Mouse (Mus musculus): Measurements from ENCODE around the gene Med25. TPM values are rescaled to one million over a fixed set of nuclear protein-coding genes. Genes with fewer than 3 reads are reported as not detected.

Gene Med25
- polyA plus RNA-seq (2015; fragmentation: Illumina TruSeq; extraction: RNeasy Lipid Tissue Mini Kit (QIAGEN cat#74804); ENCODE audit: insufficient read depth, low replicate concordance) = 14.6 TPM

DNA sequence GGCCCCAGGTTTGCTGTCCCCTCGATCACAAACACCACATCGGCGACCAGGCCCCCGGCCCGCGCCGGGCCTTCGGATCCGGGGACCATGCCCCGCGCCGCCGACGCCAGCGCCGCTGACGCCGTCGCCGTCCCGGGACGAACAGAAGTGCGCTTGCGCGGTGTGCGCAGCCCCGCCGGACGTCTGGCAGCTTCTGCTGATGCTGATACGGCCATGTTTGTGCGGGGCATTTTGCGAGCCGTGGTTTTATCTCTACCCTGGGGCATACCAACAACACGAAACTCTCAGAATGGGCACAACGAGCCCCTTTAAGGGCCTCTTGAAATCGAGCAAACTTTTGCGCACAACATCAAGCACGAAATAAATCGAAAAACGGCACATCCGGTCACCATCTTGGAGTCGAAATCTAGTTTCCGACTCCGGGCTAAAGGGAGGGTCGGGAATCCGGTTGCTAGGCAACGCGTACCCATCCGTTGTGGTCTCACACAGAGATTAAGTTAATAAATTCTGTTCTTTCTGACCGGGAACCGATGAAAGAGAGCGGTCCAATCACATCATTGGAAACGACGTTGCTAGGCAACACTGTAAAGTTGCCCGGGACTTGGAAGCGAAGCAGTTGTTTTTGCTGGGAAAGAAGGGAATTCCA lies at the start of gene Med25:
Gene Med25 (minus strand): TSS at position 437 of the 646 bp plus-strand sequence.

DNA sequence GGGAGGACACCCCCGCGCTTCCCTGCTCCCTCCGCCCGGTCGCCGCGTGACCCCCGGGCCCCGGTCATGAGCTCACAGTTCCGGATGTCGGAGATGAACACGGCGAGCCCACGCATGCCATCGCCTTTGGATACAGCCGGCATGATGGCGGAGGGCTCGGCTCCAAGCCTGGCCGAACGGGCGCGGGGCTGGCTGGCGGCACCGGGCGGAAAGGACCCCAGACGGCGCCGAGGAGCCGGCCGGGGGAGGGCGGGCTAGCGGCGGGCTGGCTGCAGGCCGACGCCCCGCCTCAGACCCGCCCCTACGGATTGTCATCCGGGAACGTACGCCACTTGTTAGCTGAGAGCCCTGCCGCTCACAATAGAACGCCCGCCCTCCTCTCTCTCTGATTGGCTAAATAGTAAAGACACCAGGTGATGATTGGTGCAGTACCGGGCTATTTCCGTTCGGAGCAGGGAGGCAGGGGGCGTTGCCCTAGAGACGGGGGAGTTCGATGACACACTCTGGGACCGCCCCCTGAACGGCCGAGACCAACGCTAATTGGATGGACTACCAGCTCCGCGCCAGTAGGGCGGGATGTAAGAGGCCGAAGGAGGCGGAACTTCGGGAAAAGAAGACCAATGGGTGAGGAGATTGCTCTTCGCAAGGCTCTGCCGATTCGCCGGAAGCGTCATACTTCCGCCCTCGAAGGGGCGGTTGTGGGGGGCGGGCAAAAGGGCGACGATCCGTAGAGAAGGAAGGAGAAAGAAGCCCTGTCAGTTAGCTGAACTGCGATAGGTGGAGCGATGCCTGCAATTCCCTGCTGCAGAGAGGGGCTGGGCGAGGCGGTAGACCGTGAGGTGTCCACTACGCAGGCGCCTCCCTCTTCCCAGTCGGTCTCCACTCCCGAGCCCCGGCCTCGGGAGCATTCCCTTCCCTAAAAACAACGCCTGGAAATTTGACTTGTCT lies 37.0 kb upstream of the Med25 start, which contains the start of gene Ap2a1:
Gene Ap2a1 (minus strand): TSS at position 293 of the 948 bp plus-strand sequence.

DNA sequence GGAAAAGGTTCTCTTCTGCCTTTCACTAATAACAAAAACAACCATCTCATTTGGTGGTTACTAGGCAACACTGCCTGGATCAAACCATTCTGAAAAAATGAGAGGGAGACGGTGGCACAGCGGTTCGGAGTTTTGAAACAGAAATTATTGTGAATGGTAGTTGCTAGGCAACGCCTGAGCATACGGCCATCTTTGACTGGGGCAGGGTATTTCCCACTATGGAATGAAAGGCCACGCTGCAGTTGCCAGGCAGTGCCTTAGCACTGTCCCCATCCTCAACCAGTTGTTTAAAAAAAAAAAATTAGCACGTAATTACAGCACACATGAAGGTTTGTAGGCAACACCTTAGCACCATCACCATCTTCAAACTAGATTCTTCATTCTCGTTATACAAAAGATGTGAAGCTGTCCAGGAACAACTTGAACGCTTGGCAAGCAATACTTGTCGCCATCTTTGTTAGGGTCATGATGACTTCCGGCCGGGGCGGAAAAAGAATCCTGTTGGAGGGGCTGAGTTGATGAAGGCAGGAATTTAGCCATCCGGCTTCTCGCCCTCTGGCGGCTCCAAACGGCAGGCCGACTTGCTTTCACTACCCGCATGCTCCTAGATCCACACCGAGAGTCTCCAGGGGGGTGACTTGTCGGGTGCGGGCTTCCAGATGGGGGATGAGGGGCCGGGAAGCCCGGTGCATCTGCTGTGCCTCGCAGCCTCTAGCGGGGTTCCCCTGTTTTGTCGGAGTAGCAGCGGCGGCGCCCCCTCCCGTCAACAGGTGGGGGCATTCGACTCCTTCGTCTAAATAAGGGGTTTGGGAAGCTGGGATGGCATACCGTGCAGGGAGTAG lies 3.3 kb upstream of the Med25 start, which contains the start of gene Fuz:
Gene Fuz (plus strand): TSS at position 487 of the 842 bp plus-strand sequence.

DNA sequence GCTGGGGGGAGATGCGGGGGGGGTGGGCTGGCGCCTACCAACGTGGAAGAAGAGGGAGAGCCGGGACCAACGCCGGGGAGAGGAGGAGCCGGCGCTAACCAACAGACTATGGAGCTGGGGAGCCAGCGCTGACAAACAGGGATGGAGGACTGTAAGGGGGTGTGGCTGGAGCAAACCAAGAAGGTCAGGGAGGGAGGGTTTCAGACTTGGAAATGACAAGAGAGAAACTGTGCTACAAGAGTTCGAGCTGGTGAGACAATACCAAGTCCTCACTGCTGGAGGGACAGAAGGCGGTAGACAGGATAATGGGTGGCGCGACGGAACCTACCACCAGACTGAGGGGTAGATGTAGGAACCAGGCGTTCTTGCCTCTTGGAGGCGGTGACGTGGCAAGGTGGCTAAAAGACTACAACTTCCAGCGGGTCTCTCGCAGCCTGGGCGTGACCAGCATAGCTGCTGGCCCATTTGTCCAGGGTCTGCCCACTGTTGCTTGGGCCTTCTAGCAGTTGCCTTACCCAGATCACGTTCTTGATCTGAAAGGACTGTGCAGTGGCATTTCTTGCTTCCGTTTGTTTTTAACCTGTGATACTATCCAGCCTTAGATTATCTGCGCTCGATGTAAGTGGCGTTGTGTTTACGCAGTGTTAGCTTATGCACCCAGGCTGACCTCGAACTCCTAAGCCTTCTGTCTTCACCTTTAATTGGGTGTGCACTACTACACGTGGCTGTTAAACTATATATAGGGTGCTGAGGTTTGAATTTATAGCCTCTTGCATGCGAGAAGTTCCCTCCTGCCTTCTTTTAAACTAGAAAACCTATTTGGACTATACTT lies 22.6 kb downstream of the Med25 start, which contains the start of gene Ptov1:
Gene Ptov1 (minus strand): TSS at position 92 of the 832 bp plus-strand sequence.

DNA sequence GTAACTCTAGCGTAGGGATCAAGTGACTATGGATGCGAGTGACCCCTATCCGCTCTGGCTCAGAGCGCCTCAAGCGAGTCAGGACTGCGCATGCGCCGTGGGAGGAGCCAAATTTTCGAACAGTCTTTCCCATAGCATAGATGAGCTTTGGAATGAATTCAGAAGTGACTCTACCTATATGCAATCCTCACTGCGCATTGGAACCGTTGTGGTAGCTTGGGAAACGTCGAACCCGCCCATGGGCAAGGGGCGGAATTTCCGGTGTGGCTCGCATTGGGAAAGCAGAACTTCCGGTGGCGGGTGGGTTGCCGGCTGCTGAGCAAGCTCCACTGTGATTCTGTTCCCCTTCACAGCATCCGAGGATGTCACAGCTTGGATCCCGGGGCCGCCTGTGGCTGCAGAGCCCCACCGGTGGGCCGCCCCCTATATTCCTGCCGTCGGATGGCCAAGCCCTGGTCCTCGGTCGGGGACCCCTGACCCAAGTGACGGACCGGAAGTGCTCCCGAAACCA lies 35.4 kb downstream of the Med25 start, which contains the start of gene Pnkp:
Gene Pnkp (plus strand): TSS at position 98 of the 511 bp plus-strand sequence.

DNA sequence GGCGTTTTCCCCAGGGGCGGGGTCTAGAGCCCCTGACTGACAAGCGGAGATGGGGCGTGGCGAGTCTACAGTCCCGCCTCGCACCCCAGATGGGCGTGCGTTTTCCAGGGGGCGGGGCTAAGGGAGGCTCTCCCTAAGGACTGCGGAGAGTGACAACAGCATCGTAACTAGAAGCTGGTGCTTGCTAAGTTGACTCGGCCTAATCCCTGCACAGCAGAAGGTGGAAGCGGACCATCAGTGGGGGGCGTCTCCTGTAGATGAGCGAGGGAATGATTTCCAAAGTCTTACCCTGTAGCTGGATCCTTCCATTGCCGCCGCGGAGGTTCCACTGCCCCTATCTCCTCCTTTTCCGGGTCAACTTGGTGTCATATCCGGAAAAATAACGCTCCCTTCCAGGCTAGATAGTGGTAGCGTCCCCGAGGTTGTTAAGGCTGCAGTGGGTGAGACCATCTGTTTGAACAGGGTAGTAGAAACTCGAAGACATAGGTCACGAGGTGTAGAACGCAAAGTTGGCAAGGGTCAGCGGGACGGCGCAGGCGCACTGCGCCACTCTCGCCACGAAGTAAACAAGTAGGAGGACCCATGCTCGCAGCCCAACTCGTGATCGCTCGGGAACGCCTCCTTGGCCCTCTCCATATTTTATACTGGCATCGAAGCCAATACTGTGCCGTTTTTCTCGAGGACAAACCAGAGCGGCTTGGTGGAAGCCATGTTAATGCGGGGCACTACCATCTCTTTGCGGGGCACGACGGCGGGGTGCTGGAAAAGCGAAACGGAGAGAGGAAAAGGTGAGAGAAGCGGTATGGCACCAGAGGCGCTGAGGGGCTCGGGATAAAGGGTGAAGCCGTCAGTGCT lies 43.7 kb downstream of the Med25 start, which contains the start of the genes Akt1s1 and Tbc1d17:
Gene Akt1s1 (plus strand): TSS at position 431 of the 855 bp plus-strand sequence.
Gene Tbc1d17 (minus strand): TSS at position 519 of the 855 bp plus-strand sequence.

Other genes starting within 250 kb of the Med25 start
- not detected for gene Myh14, start 221.9 kb downstream of the Med25 start, polyA plus RNA-seq (2015; fragmentation: Illumina TruSeq; extraction: RNeasy Lipid Tissue Mini Kit (QIAGEN cat#74804); ENCODE audit: insufficient read depth, low replicate concordance)
- not detected for gene Izumo2, start 184.0 kb downstream of the Med25 start, polyA plus RNA-seq (2015; fragmentation: Illumina TruSeq; extraction: RNeasy Lipid Tissue Mini Kit (QIAGEN cat#74804); ENCODE audit: insufficient read depth, low replicate concordance)
- 43.6 TPM for gene Vrk3, start 144.3 kb downstream of the Med25 start, polyA plus RNA-seq (2015; fragmentation: Illumina TruSeq; extraction: RNeasy Lipid Tissue Mini Kit (QIAGEN cat#74804); ENCODE audit: insufficient read depth, low replicate concordance)
- gene Zfp473, start 141.7 kb downstream of the Med25 start, polyA plus RNA-seq (2015; fragmentation: Illumina TruSeq; extraction: RNeasy Lipid Tissue Mini Kit (QIAGEN cat#74804); ENCODE audit: insufficient read depth, low replicate concordance) = 1.3 TPM
- gene Nup62, start 76.6 kb downstream of the Med25 start, polyA plus RNA-seq (2015; fragmentation: Illumina TruSeq; extraction: RNeasy Lipid Tissue Mini Kit (QIAGEN cat#74804); ENCODE audit: insufficient read depth, low replicate concordance) = 19.2 TPM
- 71.8 TPM for gene Il4i1, start 76.3 kb downstream of the Med25 start, polyA plus RNA-seq (2015; fragmentation: Illumina TruSeq; extraction: RNeasy Lipid Tissue Mini Kit (QIAGEN cat#74804); ENCODE audit: insufficient read depth, low replicate concordance)
- 10.8 TPM for gene Atf5, start 76.1 kb downstream of the Med25 start, polyA plus RNA-seq (2015; fragmentation: Illumina TruSeq; extraction: RNeasy Lipid Tissue Mini Kit (QIAGEN cat#74804); ENCODE audit: insufficient read depth, low replicate concordance)
- 9.0 TPM for gene Akt1s1, start 43.7 kb downstream of the Med25 start, polyA plus RNA-seq (2015; fragmentation: Illumina TruSeq; extraction: RNeasy Lipid Tissue Mini Kit (QIAGEN cat#74804); ENCODE audit: insufficient read depth, low replicate concordance)
- gene Tbc1d17, start 43.6 kb downstream of the Med25 start, polyA plus RNA-seq (2015; fragmentation: Illumina TruSeq; extraction: RNeasy Lipid Tissue Mini Kit (QIAGEN cat#74804); ENCODE audit: insufficient read depth, low replicate concordance) = 21.1 TPM
- gene Pnkp, start 35.6 kb downstream of the Med25 start, polyA plus RNA-seq (2015; fragmentation: Illumina TruSeq; extraction: RNeasy Lipid Tissue Mini Kit (QIAGEN cat#74804); ENCODE audit: insufficient read depth, low replicate concordance) = 22.1 TPM
- 4.1 TPM for gene Ptov1, start 22.9 kb downstream of the Med25 start, polyA plus RNA-seq (2015; fragmentation: Illumina TruSeq; extraction: RNeasy Lipid Tissue Mini Kit (QIAGEN cat#74804); ENCODE audit: insufficient read depth, low replicate concordance)
- 24.7 TPM for gene Fuz, start 3.4 kb upstream of the Med25 start, polyA plus RNA-seq (2015; fragmentation: Illumina TruSeq; extraction: RNeasy Lipid Tissue Mini Kit (QIAGEN cat#74804); ENCODE audit: insufficient read depth, low replicate concordance)
- 41.2 TPM for gene Ap2a1, start 36.8 kb upstream of the Med25 start, polyA plus RNA-seq (2015; fragmentation: Illumina TruSeq; extraction: RNeasy Lipid Tissue Mini Kit (QIAGEN cat#74804); ENCODE audit: insufficient read depth, low replicate concordance)
- gene Tsks, start 50.5 kb upstream of the Med25 start, polyA plus RNA-seq (2015; fragmentation: Illumina TruSeq; extraction: RNeasy Lipid Tissue Mini Kit (QIAGEN cat#74804); ENCODE audit: insufficient read depth, low replicate concordance) = not detected
- gene Cpt1c, start 82.1 kb upstream of the Med25 start, polyA plus RNA-seq (2015; fragmentation: Illumina TruSeq; extraction: RNeasy Lipid Tissue Mini Kit (QIAGEN cat#74804); ENCODE audit: insufficient read depth, low replicate concordance) = 1.5 TPM
- gene Prmt1, start 93.9 kb upstream of the Med25 start, polyA plus RNA-seq (2015; fragmentation: Illumina TruSeq; extraction: RNeasy Lipid Tissue Mini Kit (QIAGEN cat#74804); ENCODE audit: insufficient read depth, low replicate concordance) = 116 TPM
- 140 TPM for gene Irf3, start 104.9 kb upstream of the Med25 start, polyA plus RNA-seq (2015; fragmentation: Illumina TruSeq; extraction: RNeasy Lipid Tissue Mini Kit (QIAGEN cat#74804); ENCODE audit: insufficient read depth, low replicate concordance)
- 6.8 TPM for gene Bcl2l12, start 106.0 kb upstream of the Med25 start, polyA plus RNA-seq (2015; fragmentation: Illumina TruSeq; extraction: RNeasy Lipid Tissue Mini Kit (QIAGEN cat#74804); ENCODE audit: insufficient read depth, low replicate concordance)
- gene Scaf1, start 123.7 kb upstream of the Med25 start, polyA plus RNA-seq (2015; fragmentation: Illumina TruSeq; extraction: RNeasy Lipid Tissue Mini Kit (QIAGEN cat#74804); ENCODE audit: insufficient read depth, low replicate concordance) = 22.6 TPM
- gene Rras, start 125.2 kb upstream of the Med25 start, polyA plus RNA-seq (2015; fragmentation: Illumina TruSeq; extraction: RNeasy Lipid Tissue Mini Kit (QIAGEN cat#74804); ENCODE audit: insufficient read depth, low replicate concordance) = 30.0 TPM
- 4.3 TPM for gene Prr12, start 160.2 kb upstream of the Med25 start, polyA plus RNA-seq (2015; fragmentation: Illumina TruSeq; extraction: RNeasy Lipid Tissue Mini Kit (QIAGEN cat#74804); ENCODE audit: insufficient read depth, low replicate concordance)
- 21.1 TPM for gene Nosip, start 169.7 kb upstream of the Med25 start, polyA plus RNA-seq (2015; fragmentation: Illumina TruSeq; extraction: RNeasy Lipid Tissue Mini Kit (QIAGEN cat#74804); ENCODE audit: insufficient read depth, low replicate concordance)
- gene Prrg2, start 170.0 kb upstream of the Med25 start, polyA plus RNA-seq (2015; fragmentation: Illumina TruSeq; extraction: RNeasy Lipid Tissue Mini Kit (QIAGEN cat#74804); ENCODE audit: insufficient read depth, low replicate concordance) = 3.5 TPM
- 9.4 TPM for gene Rcn3, start 199.5 kb upstream of the Med25 start, polyA plus RNA-seq (2015; fragmentation: Illumina TruSeq; extraction: RNeasy Lipid Tissue Mini Kit (QIAGEN cat#74804); ENCODE audit: insufficient read depth, low replicate concordance)
- 45.8 TPM for gene Fcgrt, start 211.1 kb upstream of the Med25 start, polyA plus RNA-seq (2015; fragmentation: Illumina TruSeq; extraction: RNeasy Lipid Tissue Mini Kit (QIAGEN cat#74804); ENCODE audit: insufficient read depth, low replicate concordance)
- gene Rps11, start 231.7 kb upstream of the Med25 start, polyA plus RNA-seq (2015; fragmentation: Illumina TruSeq; extraction: RNeasy Lipid Tissue Mini Kit (QIAGEN cat#74804); ENCODE audit: insufficient read depth, low replicate concordance) = 3,350 TPM
- 4,521 TPM for gene Rpl13a, start 236.0 kb upstream of the Med25 start, polyA plus RNA-seq (2015; fragmentation: Illumina TruSeq; extraction: RNeasy Lipid Tissue Mini Kit (QIAGEN cat#74804); ENCODE audit: insufficient read depth, low replicate concordance)
- gene Gm45713, start 243.5 kb upstream of the Med25 start, polyA plus RNA-seq (2015; fragmentation: Illumina TruSeq; extraction: RNeasy Lipid Tissue Mini Kit (QIAGEN cat#74804); ENCODE audit: insufficient read depth, low replicate concordance) = not detected
- 119 TPM for gene Flt3l, start 243.7 kb upstream of the Med25 start, polyA plus RNA-seq (2015; fragmentation: Illumina TruSeq; extraction: RNeasy Lipid Tissue Mini Kit (QIAGEN cat#74804); ENCODE audit: insufficient read depth, low replicate concordance)

All from spleen, adult 10 weeks (tissue).